Mouse (Mus musculus) retina, postnatal 1 day (tissue): ENCODE measurements at regions not wholly inside any gene's neighbourhood (a gene's known extent, or its start where the extent isn't known, plus 50 kb on each side); places are given as distances from the start of the nearest gene placed in this dataset.

ENCODE experiments used
- DNase-seq: peaks from one replicate; pipeline ENCODE4 v3.0.0-alpha.2; 2012

- DNase-seq = no peak
Measured at GRCm38 (mm10) chr5:85403519-85403918, 661.9 kb downstream of the Cenpc1 start.

- no peak for DNase-seq
Measured at GRCm38 (mm10) chr5:85360427-85360826, 705.0 kb downstream of the Cenpc1 start.

- DNase-seq = peak; percentile 3
Measured at GRCm38 (mm10) chr5:85346762-85347161, 718.6 kb downstream of the Cenpc1 start.

GRCm38 (mm10) chr5:85346066-85346649 lies 719.2 kb downstream of the Cenpc1 start:
- peak; percentile 1 for DNase-seq

- no peak for DNase-seq
Measured at GRCm38 (mm10) chr5:85341383-85341782, 724.0 kb downstream of the Cenpc1 start.

GRCm38 (mm10) chr5:85337643-85338458 lies 727.5 kb downstream of the Cenpc1 start:
- no peak for DNase-seq

GRCm38 (mm10) chr5:85336944-85337343 lies 728.4 kb downstream of the Cenpc1 start:
- DNase-seq = no peak
